Mouse (Mus musculus): ENCODE data around the gene Tecpr1. TPM values are rescaled to one million over a fixed set of nuclear protein-coding genes. Genes with fewer than 3 reads are reported as not detected.
A peak's percentile ranks its signal among the peaks of the same experiment; 100 is the strongest.

The Tecpr1 gene
- total and polyA plus RNA-seq, 2 experiments from 2014 or later = 13.5 to 28.3 TPM

DNA sequence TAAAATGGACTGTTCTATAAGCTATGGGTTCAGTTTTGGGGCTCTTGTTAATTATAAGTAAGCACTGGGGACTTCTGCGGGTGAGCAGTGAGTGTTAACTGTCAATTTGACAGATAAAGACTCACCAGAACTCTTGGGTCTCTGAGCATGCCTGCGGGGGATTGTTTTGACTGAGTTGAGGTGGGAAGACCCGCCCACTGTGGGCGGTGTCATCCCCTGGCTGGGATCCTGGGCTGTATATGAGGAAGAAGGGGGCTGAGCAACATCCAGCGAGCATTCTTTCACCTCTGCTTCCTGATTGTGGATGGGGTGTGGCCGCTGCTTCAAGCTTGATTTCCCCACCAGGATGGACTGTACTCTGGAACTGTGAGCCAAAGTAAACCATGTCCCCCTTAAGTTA is 10.8 kb upstream of the Tecpr1 start:
- Histone ChIP-seq H3K4me3 (ENCODE audit: low read depth, low read length) (no peak overlapping the region), H3K4me1 (ENCODE audit: control insufficient read depth, insufficient read depth) (no peaks in the 10 kb centered on the region), H3K27me3 (ENCODE audit: control insufficient read depth, insufficient read depth, low read length) (no peaks in the 10 kb centered on the region), H3K9ac (replicated peaks; ENCODE audit: low read depth, low read length) (no peak overlapping the region), H3K27ac (ENCODE audit: low read depth) (no peak overlapping the region), H3K9me3 (replicated peaks; ENCODE audit: control insufficient read depth, low read length) (peaks cover 9% of the 10 kb centered on the region; the same call in 1 of the 2 replicates), H3K4me2 (ENCODE audit: low read depth, low read length) (no peak overlapping the region), H3K36me3 (replicated peaks; ENCODE audit: control insufficient read depth, insufficient read depth, low read length) (no peaks in the 10 kb centered on the region)
- no peak for DNase-seq (ENCODE audit: low spot score)
- TF ChIP-seq EP300 (IDR thresholded peaks at IDR 0.05; ENCODE audit: low read depth) (no peak), CTCF (IDR thresholded peaks at IDR 0.05; ENCODE audit: low read depth) (no peak)
- no peak for ATAC-seq (ENCODE audit: insufficient read depth, low read depth)
- 63% methylated on average over 6 of the region's 6 CpGs for WGBS

DNA sequence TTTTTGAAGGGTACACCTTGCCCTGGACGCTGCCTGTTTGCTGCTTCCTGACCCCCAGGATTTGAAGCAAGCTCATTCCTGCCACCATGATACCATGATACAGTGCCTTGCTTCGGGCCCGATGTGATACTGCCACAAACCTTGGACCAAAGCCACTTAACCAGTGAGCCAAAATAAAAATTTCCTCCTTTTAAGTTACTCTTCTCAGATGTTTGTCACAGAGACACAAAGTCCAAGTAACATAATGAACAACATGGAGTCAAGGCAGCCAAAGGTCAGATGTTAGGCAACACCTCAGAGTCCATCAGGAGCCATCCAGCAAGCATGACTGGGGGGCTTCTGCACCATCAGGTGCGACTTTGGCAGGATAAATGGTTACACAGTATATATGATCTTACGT is 9.1 kb upstream of the Tecpr1 start:
- no peak overlapping the region for H3K4me3 ChIP-seq (ENCODE audit: low read depth, low read length)
- no peak for TF ChIP-seq CTCF (IDR thresholded peaks at IDR 0.05; ENCODE audit: low read depth)
- no peak for DNase-seq (ENCODE audit: low spot score)

DNA sequence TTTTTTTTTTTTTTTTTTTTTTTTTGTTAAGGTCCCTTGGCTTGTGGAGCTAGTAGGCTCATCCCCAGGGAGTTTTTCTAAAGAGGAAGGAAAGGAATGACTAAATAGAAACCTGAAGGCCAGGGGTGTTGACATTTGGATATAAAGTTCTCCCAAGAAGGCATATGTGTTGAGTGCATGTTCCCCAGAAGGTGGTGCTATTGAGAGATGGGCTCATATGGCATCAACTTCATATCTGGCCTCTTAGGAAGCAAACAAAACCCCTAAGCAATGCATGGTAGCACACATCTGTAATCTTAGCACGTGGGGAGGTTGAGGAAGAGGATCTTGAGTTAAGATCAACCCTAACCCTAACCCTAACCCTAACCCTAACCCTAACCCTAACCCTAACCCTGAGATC is 8.0 kb upstream of the Tecpr1 start:
- Histone ChIP-seq H3K27ac (ENCODE audit: low read depth) (no peak overlapping the region), H3K9me3 (replicated peaks; ENCODE audit: control insufficient read depth, low read length) (peaks cover 9% of the 10 kb centered on the region; the same call in 1 of the 2 replicates), H3K27me3 (ENCODE audit: control insufficient read depth, insufficient read depth, low read length) (no peaks in the 10 kb centered on the region), H3K4me3 (ENCODE audit: low read depth, low read length) (no peak overlapping the region), H3K9ac (replicated peaks; ENCODE audit: low read depth, low read length) (no peak overlapping the region), H3K4me2 (ENCODE audit: low read depth, low read length) (no peak overlapping the region), H3K4me1 (ENCODE audit: control insufficient read depth, insufficient read depth) (no peaks in the 10 kb centered on the region), H3K36me3 (replicated peaks; ENCODE audit: control insufficient read depth, insufficient read depth, low read length) (no peaks in the 10 kb centered on the region)
- 50% methylated on average over 1 of the region's 1 CpGs for WGBS
- DNase-seq (ENCODE audit: low spot score) = peak; percentile 62
- ATAC-seq (ENCODE audit: insufficient read depth, low read depth) = no peak
- TF ChIP-seq EP300 (IDR thresholded peaks at IDR 0.05; ENCODE audit: low read depth) (no peak), CTCF (IDR thresholded peaks at IDR 0.05; ENCODE audit: low read depth) (peak; percentile 59)

More for the DNA sequence above, 9.1 kb upstream of the Tecpr1 start:
- Histone ChIP-seq H3K4me1 (ENCODE audit: control insufficient read depth, insufficient read depth) (no peaks in the 10 kb centered on the region), H3K4me2 (ENCODE audit: low read depth, low read length) (no peak overlapping the region), H3K9ac (replicated peaks; ENCODE audit: low read depth, low read length) (no peak overlapping the region), H3K27me3 (ENCODE audit: control insufficient read depth, insufficient read depth, low read length) (no peaks in the 10 kb centered on the region), H3K36me3 (replicated peaks; ENCODE audit: control insufficient read depth, insufficient read depth, low read length) (no peaks in the 10 kb centered on the region), H3K9me3 (replicated peaks; ENCODE audit: control insufficient read depth, low read length) (peaks cover 9% of the 10 kb centered on the region; the same call in 1 of the 2 replicates), H3K27ac (ENCODE audit: low read depth) (no peak overlapping the region)
- no peak for ATAC-seq (ENCODE audit: insufficient read depth, low read depth)
- 81% methylated on average over 5 of the region's 5 CpGs for WGBS

DNA sequence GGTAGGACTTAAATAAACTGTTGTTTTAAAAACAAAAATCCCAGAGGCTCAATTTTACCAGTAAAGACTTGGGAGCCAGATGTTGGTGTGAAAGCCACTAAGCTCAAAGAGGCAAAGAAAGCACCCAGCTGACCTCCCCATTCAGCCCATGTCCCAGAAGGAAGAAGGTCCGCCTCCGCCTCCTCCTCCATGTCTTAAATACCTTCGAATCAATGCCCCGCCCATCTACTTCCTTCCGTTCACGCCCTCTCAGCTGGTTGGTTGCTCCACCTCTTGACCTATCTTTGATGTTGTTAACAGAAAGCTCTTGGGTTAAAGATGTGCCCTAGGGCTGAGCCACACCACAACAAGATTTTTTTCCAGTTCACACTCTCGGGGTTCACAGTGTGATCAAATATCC is 6.8 kb upstream of the Tecpr1 start:
- Histone ChIP-seq H3K4me3 (ENCODE audit: low read depth, low read length) (no peak overlapping the region), H3K4me1 (ENCODE audit: control insufficient read depth, insufficient read depth) (no peaks in the 10 kb centered on the region), H3K4me2 (ENCODE audit: low read depth, low read length) (no peak overlapping the region), H3K9ac (replicated peaks; ENCODE audit: low read depth, low read length) (no peak overlapping the region), H3K9me3 (replicated peaks; ENCODE audit: control insufficient read depth, low read length) (peaks cover 9% of the 10 kb centered on the region; the same call in 1 of the 2 replicates), H3K36me3 (replicated peaks; ENCODE audit: control insufficient read depth, insufficient read depth, low read length) (no peaks in the 10 kb centered on the region), H3K27me3 (ENCODE audit: control insufficient read depth, insufficient read depth, low read length) (no peaks in the 10 kb centered on the region), H3K27ac (ENCODE audit: low read depth) (no peak overlapping the region)
- ATAC-seq (ENCODE audit: insufficient read depth, low read depth) (no peak), DNase-seq (ENCODE audit: low spot score) (no peak)
- WGBS = 83% methylated on average over 7 of the region's 7 CpGs
- TF ChIP-seq CTCF (IDR thresholded peaks at IDR 0.05; ENCODE audit: low read depth) (no peak), EP300 (IDR thresholded peaks at IDR 0.05; ENCODE audit: low read depth) (no peak)

DNA sequence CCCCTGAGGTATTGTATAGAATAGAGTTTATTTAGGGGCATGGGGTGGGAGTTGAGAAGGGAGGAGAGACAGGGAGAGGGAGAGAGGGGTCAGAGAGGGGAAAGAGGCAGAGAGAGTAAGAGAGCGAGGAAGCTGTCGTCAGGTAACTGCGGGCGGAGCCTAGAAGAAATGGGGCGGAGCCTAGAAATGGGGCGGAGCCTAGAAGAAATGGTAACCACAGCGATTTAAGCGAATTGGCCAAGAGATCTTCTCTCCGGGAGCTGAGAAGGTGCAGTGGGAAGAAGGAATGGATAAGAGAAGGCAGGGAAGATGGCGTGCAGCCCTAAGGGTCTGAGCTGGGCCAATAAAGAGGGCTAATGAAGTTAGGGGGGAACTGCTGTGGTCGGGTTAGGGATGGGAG is 2.8 kb upstream of the Tecpr1 start:
- Histone ChIP-seq H3K4me2 (ENCODE audit: low read depth, low read length) (no peak overlapping the region), H3K9me3 (replicated peaks; ENCODE audit: control insufficient read depth, low read length) (peaks cover 6% of the 10 kb centered on the region; the same call in 1 of the 2 replicates), H3K36me3 (replicated peaks; ENCODE audit: control insufficient read depth, insufficient read depth, low read length) (no peaks in the 10 kb centered on the region), H3K27ac (ENCODE audit: low read depth) (no peak overlapping the region), H3K4me3 (ENCODE audit: low read depth, low read length) (no peak overlapping the region), H3K9ac (replicated peaks; ENCODE audit: low read depth, low read length) (no peak overlapping the region), H3K27me3 (ENCODE audit: control insufficient read depth, insufficient read depth, low read length) (no peaks in the 10 kb centered on the region), H3K4me1 (ENCODE audit: control insufficient read depth, insufficient read depth) (0 out of 2 replicates have a peak, but pooled peaks cover 2% of the 10 kb centered on the region)
- DNase-seq (ENCODE audit: low spot score) = no peak
- no peak for ATAC-seq (ENCODE audit: insufficient read depth, low read depth)
- TF ChIP-seq CTCF (IDR thresholded peaks at IDR 0.05; ENCODE audit: low read depth) = no peak
- no peak for TF ChIP-seq EP300 (IDR thresholded peaks at IDR 0.05; ENCODE audit: low read depth)
- WGBS = 23% methylated on average over 11 of the region's 11 CpGs
